Mouse (Mus musculus) gastrocnemius, postnatal 4 days (tissue): ENCODE data around the gene Rpl37. TPM values are rescaled to one million over a fixed set of nuclear protein-coding genes. Genes with fewer than 3 reads are reported as not detected.
"Not testable (repeated sequence)": the region's sequence is repeated elsewhere in the genome, so short reads cannot be mapped to it uniquely, and the experiment has no call there.

Experiments used
- DNase-seq, 2 experiments: peaks; one replicate each; pipeline ENCODE4 v3.0.0; 2021 to 2022; ENCODE audit warnings: low spot score in 2 of 2, mixed read lengths in 2 of 2
- total RNA-seq, 2 experiments: library from RNA; stranded (reverse); gene quantifications; 2 replicates each; pipeline ENCODE4 v1.2.3; 2021

The Rpl37 gene
- total RNA-seq, 2 experiments from 2014 or later = 389 to 413 TPM

GRCm38 (mm10) chr15:5121535-5122313 is 5.3 kb downstream of the Rpl37 start:
- no peak for DNase-seq

GRCm38 (mm10) chr15:5126456-5126855 is 10.0 kb downstream of the Rpl37 start:
- DNase-seq = no peak

GRCm38 (mm10) chr15:5127487-5127886 is 11.0 kb downstream of the Rpl37 start:
- no peak for DNase-seq

- DNase-seq = no peak
These were observed 11.9 kb downstream of the Rpl37 start for GRCm38 (mm10) chr15:5128176-5128940.

DNA sequence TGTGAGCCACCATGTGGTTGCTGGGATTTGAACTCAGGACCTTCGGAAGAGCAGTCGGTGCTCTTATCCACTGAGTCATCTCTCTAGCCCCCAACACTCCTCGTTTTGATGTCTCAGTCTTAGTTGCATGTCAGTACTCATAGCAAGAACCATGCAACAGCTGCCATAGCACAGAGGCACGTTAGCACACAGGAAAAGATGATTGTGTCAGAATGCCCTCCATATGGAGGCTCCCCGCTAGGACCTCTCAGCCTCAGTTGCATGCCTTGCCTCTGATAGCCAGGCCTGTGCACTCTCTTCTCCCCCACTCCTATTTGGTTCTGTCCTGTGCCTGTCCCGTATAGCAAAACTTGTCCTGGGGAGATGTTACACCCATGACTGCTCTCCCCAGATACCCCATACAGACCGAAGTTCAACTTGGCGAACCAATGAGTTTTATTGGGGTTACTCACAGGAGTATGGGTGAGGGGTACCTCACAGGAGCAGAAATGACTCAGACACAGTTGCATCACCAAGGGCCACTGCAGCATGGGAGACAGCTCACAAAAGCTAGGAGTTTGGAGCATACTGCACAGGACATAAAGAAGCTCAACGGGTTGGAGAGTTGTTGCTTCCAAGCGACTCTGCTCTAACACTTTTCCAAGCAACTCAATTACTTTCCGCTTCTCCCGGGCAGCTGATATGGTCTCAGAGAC is 12.8 kb downstream of the Rpl37 start:
- DNase-seq = no peak

- DNase-seq = not testable (repeated sequence)
These were observed 14.6 kb downstream of the Rpl37 start for GRCm38 (mm10) chr15:5130887-5131668.

GRCm38 (mm10) chr15:5133301-5133700 is 16.9 kb downstream of the Rpl37 start:
- no peak for DNase-seq

DNA sequence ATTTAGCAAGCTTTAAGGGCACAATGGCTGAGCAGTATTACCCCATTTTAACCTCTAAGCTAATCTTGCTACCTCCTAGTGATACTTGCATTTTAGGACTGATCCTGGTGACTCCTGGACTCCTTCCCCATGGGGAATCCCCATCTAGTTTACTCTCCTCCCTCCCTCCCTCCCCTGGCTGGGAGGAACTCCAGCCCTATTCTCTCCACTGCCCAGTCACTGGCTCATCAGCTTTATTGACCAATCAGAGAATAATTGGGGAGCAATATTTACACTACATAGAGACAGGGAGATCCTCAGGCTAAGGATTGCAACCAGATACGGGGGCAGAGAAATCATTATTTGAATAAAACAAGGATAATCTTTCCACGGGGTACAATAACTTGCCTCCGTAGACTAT is 17.7 kb downstream of the Rpl37 start:
- no peak for DNase-seq

DNA sequence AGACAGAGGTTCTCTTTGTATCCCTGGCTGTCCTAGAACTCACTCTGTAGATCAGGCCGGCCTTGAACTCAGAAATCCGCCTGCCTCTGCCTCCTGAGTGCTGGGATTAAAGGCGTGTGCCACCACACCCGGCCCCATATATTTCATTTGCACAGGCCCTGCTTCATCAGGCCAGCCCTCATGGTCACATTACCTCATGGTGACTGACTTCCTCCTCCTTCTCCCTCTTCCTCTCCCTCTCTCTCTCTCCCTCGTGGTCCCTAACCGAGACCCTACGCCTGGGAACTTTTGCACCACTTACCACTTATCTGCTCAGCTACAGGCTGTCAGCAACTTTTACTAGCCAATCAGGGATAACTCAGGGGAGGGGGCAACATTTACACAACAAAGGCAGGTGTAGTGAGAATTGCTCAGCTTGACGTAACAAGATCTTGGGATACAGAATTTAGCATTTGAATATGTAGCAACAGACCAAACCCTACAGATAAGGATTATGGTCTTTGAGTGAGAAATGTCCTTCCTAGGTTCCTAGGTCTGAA is 18.6 kb downstream of the Rpl37 start:
- no peak for DNase-seq

- DNase-seq = no peak
These were observed 21.8 kb downstream of the Rpl37 start for GRCm38 (mm10) chr15:5138021-5138856.

- DNase-seq = no peak
These were observed 22.9 kb downstream of the Rpl37 start for GRCm38 (mm10) chr15:5139366-5139765.

DNA sequence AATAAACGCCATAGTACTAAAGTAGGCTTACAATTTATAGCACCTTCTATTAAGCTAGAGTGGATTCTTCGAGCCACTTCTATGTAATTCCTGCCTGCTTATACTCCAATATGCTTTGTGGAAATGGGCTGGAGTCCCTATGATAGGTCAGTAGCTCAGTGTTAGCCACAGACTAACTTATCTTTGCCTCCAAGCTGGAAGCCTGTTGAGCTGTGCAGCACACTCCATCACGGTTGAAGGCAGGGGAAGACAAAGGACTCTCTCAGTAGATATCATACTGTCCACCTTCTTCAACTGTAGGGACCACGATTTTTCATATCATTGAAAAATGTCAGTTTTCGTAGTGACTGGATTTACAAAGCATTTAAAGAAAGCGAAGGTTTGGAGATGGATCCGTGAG is 23.4 kb downstream of the Rpl37 start:
- DNase-seq = no peak

GRCm38 (mm10) chr15:5140357-5140756 is 23.9 kb downstream of the Rpl37 start:
- DNase-seq = no peak

DNA sequence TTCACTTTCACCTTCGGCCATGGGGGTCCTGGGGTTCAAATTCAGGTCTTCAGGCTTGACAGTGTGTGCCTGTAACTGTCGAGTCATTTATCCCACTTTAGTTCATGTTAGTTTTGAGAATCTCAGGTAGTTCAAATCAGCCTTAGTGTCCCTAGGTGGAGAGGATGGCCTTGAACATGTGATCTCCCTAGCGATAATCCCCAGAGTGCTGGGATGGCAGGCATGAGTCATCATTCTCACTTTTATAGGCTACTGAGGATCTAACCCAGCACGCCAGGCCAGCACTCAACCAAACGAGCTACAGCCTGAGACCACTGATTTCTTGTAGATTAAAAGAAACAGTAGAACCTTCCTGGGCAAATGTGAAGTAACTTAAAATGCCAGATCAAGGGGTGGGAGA is 25.6 kb downstream of the Rpl37 start:
- DNase-seq = no peak

DNA sequence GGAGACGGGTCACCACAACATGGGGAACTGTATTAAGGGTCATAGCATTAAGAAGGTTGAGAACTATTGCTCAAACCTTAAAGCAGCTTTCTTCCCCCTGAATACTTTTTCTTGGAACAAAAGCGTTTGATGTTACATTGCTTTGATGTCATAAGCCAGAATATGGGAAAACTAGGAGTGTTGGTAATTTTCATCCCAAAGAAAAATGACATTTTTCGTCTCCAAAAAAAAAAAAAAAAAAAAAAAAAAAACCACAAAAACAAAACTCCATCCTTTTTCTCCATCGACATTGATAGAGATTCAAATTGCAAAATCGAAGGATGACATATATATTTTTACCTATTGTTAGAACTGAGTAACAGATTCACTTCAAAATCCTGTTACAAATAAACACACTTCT is 26.3 kb downstream of the Rpl37 start:
- no peak for DNase-seq

DNA sequence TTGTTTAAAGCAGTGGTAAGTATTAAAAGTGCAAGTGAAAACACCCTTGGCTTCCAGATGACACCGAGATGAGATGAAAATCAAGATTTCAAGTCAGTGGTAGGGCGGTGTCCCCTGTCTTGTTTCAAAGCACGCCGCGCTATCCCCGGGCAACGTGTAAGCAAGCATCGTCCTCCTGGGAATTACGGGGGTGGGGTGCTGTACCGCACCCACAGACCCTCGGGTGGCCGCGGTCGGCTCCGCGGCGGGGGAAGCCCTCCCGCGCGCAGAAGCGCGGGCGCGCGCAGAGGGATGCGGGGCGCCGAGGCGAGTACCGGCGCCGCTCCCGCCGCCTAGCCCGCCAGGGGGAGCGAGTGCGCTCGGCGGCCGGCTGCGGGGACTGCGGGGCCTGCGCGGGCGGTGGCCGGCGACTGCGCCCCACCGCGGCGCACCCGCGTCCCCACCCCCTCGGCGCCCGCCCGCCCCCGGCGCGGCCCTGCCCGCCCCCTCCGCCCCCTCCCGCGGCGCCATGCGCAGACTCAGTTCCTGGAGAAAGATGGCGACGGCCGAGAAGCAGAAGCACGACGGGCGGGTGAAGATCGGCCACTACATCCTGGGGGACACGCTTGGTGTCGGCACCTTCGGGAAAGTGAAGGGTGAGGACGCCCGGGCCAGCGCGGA is 27.0 kb downstream of the Rpl37 start, which contains the start of gene Prkaa1:
Gene Prkaa1, plus strand, starts transcription at position 501 of the 660 bp plus-strand sequence.
- peak; percentile 61 to 81 for DNase-seq

DNA sequence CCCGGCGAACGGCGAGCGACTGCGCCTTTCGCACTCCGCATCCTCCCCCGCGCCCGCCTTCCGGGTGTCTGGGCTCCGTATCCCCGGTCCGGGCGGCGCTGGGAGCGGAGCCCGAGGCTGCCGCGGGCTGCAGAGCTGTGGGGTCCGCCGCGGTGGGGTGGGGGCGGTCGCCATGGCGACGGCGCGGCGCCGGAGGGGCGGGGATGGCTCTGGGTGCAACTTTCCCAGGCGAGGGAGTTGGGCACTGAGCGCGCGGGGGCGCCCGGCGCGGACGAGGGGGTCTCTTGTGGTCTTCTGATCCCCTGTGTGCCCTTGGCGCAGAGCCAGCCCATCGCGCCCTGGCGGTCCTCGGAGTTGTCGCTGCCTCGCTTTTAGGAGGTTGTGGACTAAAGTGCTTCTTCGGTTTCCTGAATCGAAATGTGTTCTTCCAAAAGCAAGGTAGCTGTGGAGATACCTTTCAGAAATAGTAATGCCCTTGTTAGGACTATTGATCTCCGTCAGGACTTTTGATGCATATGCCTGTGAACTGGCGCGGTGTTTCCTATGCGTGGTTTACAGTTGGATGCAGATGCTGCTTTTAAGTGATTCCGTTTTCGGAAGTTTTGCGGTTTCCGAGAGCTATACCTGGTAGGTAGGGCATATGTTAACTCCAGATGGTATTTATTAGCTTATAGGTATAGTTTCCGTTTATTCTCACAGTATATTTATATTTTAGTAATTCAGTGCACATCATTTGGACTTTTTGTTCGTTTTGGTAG is 27.8 kb downstream of the Rpl37 start:
- DNase-seq = peak; percentile 63 to 77

DNA sequence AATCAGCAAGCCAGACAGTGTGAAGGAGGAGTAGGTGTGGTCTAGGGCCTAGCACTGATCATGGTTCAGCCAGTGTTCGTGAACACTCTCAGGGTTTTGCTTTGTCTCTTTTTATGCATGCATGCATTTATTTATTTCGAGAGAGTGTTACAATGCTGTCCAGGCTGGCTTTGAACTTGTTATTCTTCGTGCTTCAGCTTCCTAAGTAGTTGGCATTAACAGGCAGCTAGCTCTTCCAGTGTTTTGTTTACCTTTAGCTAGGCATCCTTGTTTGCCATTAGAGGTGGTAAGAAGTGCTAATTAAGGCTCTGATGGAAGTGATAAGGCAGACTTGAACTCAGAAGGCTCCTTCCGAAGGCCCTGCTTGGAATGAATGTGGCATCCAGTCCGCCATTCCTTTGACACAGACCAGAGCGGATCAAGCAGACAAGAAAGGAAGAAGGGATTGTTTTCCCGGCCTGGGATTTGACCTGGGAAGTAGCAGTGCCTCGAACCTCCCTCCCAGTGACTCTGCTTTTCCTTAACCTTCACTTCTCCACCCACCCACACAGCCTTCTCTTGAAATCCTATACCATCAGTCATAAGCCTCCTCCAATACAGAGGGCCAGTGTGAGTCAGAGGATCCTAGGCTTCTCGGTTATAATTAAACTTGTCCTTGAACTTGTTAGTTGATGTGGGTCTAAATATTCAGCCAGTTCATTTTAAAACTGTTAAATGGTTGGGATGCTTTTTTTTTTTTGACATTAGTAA is 28.9 kb downstream of the Rpl37 start:
- DNase-seq = no peak
